In genomic region chr11:80669934-80670333, GRCm38 (mm10) we compare ENCODE assay signal across 13 mouse cellular contexts.
A peak's percentile ranks its signal among the peaks of the same experiment; 100 is the strongest.
DNase-seq lines count a peak whose midpoint lies in the region; ATAC-seq lines count a peak whose summit lies in the region.
"Had no signal": no experiment of that assay in that cellular context is flagged by ENCODE, and none has a peak within 500 bp of the region (broad histone marks: within the 10 kb centered on the region; RNA-seq: fewer than 3 reads in every experiment).

No protein-coding gene starts in this region.

- no peak overlapping the region for H3K4me2 ChIP-seq in forebrain, embryonic 12.5 days
- H3K4me2 ChIP-seq in hindbrain, embryonic 14.5 days (replicated peaks): peak overlapping the region; percentile 20; the same call in 1 of the 2 replicates
- H3K4me2 ChIP-seq: embryonic facial prominence, embryonic 13.5 days had no signal

- H3K4me1 ChIP-seq in forebrain, embryonic 12.5 days: no peaks in the 10 kb centered on the region
- no peaks in the 10 kb centered on the region for H3K4me1 ChIP-seq in forebrain, embryonic 10.5 days
- peaks cover 8% of the 10 kb centered on the region for H3K4me1 ChIP-seq in hindbrain, embryonic 14.5 days (replicated peaks; ENCODE audit: control insufficient read depth, insufficient read depth, low read length)
- H3K4me1 ChIP-seq: megakaryocyte, embryonic 14.5 days had no signal

- no peak for DNase-seq in forebrain, embryonic 10.5 days (ENCODE audit: extremely low spot score, low spot score)
- DNase-seq in brain, embryonic 18.5 days (ENCODE audit: low read depth, low spot score): peak; percentile 28
- peak; percentile 47 for DNase-seq in hindbrain, embryonic 14.5 days (ENCODE audit: low spot score)
- peak; percentile 33 to 41 for DNase-seq in left cerebral cortex, postnatal 14 days (ENCODE audit: low spot score in 2 of 2)
- no peak for DNase-seq in gastrocnemius, adult 8-10 months (ENCODE audit: low spot score in 2 of 2)
- DNase-seq in kidney, postnatal 25 days: no peak
- DNase-seq in thymus, adult 18-20 months: no peak
- DNase-seq: adrenal gland, postnatal 25 days; gastrocnemius, postnatal 14 days had no signal

- intact Hi-C loops in left cerebral cortex, postnatal 14 days (cut with DNase I): loop anchor here (1.0 to 5.0 kb wide), 2 partner anchors 193 to 242 kb away; partner anchors contain the start of genes Cdk5r1 and Psmd11

- no peak overlapping the region for H3K4me3 ChIP-seq in forebrain, embryonic 12.5 days (replicated peaks)
- H3K4me3 ChIP-seq in forebrain, embryonic 10.5 days: no peak overlapping the region
- H3K4me3 ChIP-seq in hindbrain, embryonic 14.5 days (replicated peaks; ENCODE audit: low read length): no peak overlapping the region
- H3K4me3 ChIP-seq: embryonic facial prominence, embryonic 13.5 days; megakaryocyte, embryonic 14.5 days had no signal

- H3K9me3 ChIP-seq in forebrain, embryonic 12.5 days: no peaks in the 10 kb centered on the region
- H3K9me3 ChIP-seq in forebrain, embryonic 10.5 days: no peaks in the 10 kb centered on the region
- no peaks in the 10 kb centered on the region for H3K9me3 ChIP-seq in hindbrain, embryonic 14.5 days (ENCODE audit: control insufficient read depth, low read length)
- H3K9me3 ChIP-seq: embryonic facial prominence, embryonic 13.5 days; megakaryocyte, embryonic 14.5 days had no signal

- no peak for ATAC-seq in forebrain, embryonic 12.5 days (ENCODE audit: low FRiP score)
- ATAC-seq in hindbrain, embryonic 14.5 days (ENCODE audit: low FRiP score): no peak

- peak overlapping the region; percentile 13; the same call in 1 of the 2 replicates for H3K27ac ChIP-seq in forebrain, embryonic 12.5 days
- no peak overlapping the region for H3K27ac ChIP-seq in forebrain, embryonic 10.5 days
- H3K27ac ChIP-seq in hindbrain, embryonic 14.5 days: peak overlapping the region; percentile 73
- H3K27ac ChIP-seq: embryonic facial prominence, embryonic 13.5 days; liver, embryonic 14.5 days had no signal

- no peaks in the 10 kb centered on the region for H3K27me3 ChIP-seq in forebrain, embryonic 12.5 days
- no peaks in the 10 kb centered on the region for H3K27me3 ChIP-seq in forebrain, embryonic 10.5 days (ENCODE audit: poor library complexity, severe bottlenecking)
- H3K27me3 ChIP-seq in hindbrain, embryonic 14.5 days (ENCODE audit: control insufficient read depth, insufficient read depth, low read length): no peaks in the 10 kb centered on the region
- H3K27me3 ChIP-seq: embryonic facial prominence, embryonic 13.5 days had no signal

- no peaks in the 10 kb centered on the region for H3K36me3 ChIP-seq in forebrain, embryonic 12.5 days (replicated peaks)
- no peaks in the 10 kb centered on the region for H3K36me3 ChIP-seq in forebrain, embryonic 10.5 days (replicated peaks)
- no peaks in the 10 kb centered on the region for H3K36me3 ChIP-seq in hindbrain, embryonic 14.5 days (replicated peaks; ENCODE audit: control insufficient read depth, insufficient read depth)
- H3K36me3 ChIP-seq: embryonic facial prominence, embryonic 13.5 days had no signal

- WGBS in forebrain, embryonic 12.5 days: 73% methylated on average over 4 of the region's 4 CpGs
- WGBS in forebrain, embryonic 10.5 days: 79% methylated on average over 4 of the region's 4 CpGs
- WGBS in hindbrain, embryonic 14.5 days: 62% methylated on average over 4 of the region's 4 CpGs

- no peak overlapping the region for H3K9ac ChIP-seq in forebrain, embryonic 12.5 days
- H3K9ac ChIP-seq in hindbrain, embryonic 14.5 days: peak overlapping the region; percentile 39; the same call in 1 of the 2 replicates
- H3K9ac ChIP-seq: embryonic facial prominence, embryonic 13.5 days; liver, embryonic 14.5 days had no signal

Comparison
In these comparisons a context has a peak if more than half of its experiments do, and no peak if none do; other contexts are left out.
1. DNase-seq: peak in brain, embryonic 18.5 days (single experiment), hindbrain, embryonic 14.5 days (single experiment) and left cerebral cortex, postnatal 14 days (2 of 2); none in forebrain, embryonic 10.5 days (single experiment), gastrocnemius, adult 8-10 months (0 of 2), kidney, postnatal 25 days (0 of 2) and thymus, adult 18-20 months (0 of 2).